Mouse (Mus musculus): ENCODE results near the gene Zp1. TPM values are rescaled to one million over a fixed set of nuclear protein-coding genes. Genes with fewer than 3 reads are reported as not detected.

Gene Zp1
- polyA plus RNA-seq, 1 experiment from 2014 or later, result 0.17 TPM

DNA sequence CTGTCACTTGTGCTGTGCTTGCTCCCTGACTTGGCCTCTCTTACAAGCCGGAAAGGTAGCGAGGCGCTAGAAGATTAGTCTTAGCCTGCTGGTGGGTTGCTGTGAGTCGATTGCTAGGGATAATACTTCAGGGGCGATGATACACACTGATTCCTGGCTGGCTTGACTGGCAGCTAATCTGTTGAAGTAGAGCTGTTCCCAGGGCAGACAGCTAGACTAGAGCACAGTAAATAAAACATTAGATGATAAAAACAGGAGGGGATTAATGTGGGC, 14.8 kb downstream of the Zp1 start:
- in situ Hi-C loops (cut with MboI; ENCODE audit: low pct_unique_long_range_greater_than_20kb), result no loop called here
- no peaks in the 10 kb centered on the region for H3K27me3 ChIP-seq
- TF ChIP-seq CTCF (IDR thresholded peaks at IDR 0.05), result no peak
- POLR2A ChIA-PET, result interaction anchor here (1.1 kb wide), 1 partner anchor 10 kb away, joined by 3 read pairs; no protein-coding TSS in a partner anchor
- no peak for ATAC-seq
- no peak for DNase-seq (ENCODE audit: low read depth, low spot score)
- CTCF ChIA-PET, result interaction anchor here (1.0 to 6.1 kb wide), 4 partner anchors 9 to 73 kb away, joined by 3 to 75 read pairs (median 15); no protein-coding TSS in a partner anchor

- no peak for TF ChIP-seq CTCF (IDR thresholded peaks at IDR 0.05)
- ChIA-PET CTCF (interaction anchor here (0.8 to 6.1 kb wide), 5 partner anchors 9 to 74 kb away, joined by 3 to 75 read pairs (median 3); no protein-coding TSS in a partner anchor), POLR2A (interaction anchor here (1.0 to 1.4 kb wide), 3 partner anchors 9 to 45 kb away, joined by 3 to 4 read pairs (median 3); partner anchors contain the start of gene Tmem109)
- no peaks in the 10 kb centered on the region for H3K27me3 ChIP-seq
- in situ Hi-C loops (cut with MboI; ENCODE audit: low pct_unique_long_range_greater_than_20kb), result no loop called here
- DNase-seq (ENCODE audit: low read depth, low spot score) (no peak), ATAC-seq (no peak)
Observed at GRCm38 (mm10) chr19:10904927-10905727, 15.3 kb downstream of the Zp1 start.

GRCm38 (mm10) chr19:10904512-10904911, 15.9 kb downstream of the Zp1 start:
- ATAC-seq (no peak), DNase-seq (ENCODE audit: low read depth, low spot score) (no peak)
- no peaks in the 10 kb centered on the region for H3K27me3 ChIP-seq
- ChIA-PET POLR2A (interaction anchor here (1.0 to 1.4 kb wide), 3 partner anchors 8 to 46 kb away, joined by 3 to 4 read pairs (median 3); partner anchors contain the start of gene Tmem109), CTCF (interaction anchor here (0.8 to 1.7 kb wide), 3 partner anchors 8 to 49 kb away, joined by 3 read pairs; no protein-coding TSS in a partner anchor)
- in situ Hi-C loops (cut with MboI; ENCODE audit: low pct_unique_long_range_greater_than_20kb), result no loop called here
- TF ChIP-seq CTCF (IDR thresholded peaks at IDR 0.05), result no peak

- CTCF ChIA-PET, result interaction anchor here (1.7 kb wide), 1 partner anchor 50 kb away, joined by 3 read pairs; no protein-coding TSS in a partner anchor
Observed at GRCm38 (mm10) chr19:10901046-10901445, 19.4 kb downstream of the Zp1 start.

DNA sequence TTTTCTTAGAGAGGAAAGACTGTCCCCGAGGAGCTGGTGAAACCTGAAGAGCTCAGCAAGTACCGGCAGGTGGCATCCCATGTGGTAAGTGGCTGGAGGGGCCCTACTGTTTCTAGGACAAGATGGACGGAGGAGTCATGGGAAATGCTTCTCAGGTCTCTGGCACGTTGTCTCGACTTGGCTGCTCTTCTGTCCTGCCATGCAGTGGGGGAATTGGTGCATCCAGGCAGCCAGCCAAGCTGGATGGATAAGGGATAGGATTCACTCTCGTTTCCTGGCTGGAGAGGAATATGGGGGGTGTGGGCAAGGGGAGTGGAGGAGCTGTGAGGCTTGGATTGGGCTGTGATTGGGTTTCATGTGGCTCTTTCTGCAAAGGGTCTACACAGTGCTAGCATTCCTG, 20.1 kb downstream of the Zp1 start:
- ChIA-PET CTCF (interaction anchor here (2.2 kb wide), 1 partner anchor 12 kb away, joined by 10 read pairs; no protein-coding TSS in a partner anchor), POLR2A (no interaction called here)
- ATAC-seq (no peak), DNase-seq (ENCODE audit: low read depth, low spot score) (no peak)
- no peaks in the 10 kb centered on the region for H3K27me3 ChIP-seq
- in situ Hi-C loops (cut with MboI; ENCODE audit: low pct_unique_long_range_greater_than_20kb), result no loop called here
- TF ChIP-seq CTCF (IDR thresholded peaks at IDR 0.05), result no peak

More at GRCm38 (mm10) chr19:10901046-10901445, 19.4 kb downstream of the Zp1 start:
- no peaks in the 10 kb centered on the region for H3K27me3 ChIP-seq
- in situ Hi-C loops (cut with MboI; ENCODE audit: low pct_unique_long_range_greater_than_20kb), result no loop called here
- ATAC-seq (no peak), DNase-seq (ENCODE audit: low read depth, low spot score) (no peak)
- no peak for TF ChIP-seq CTCF (IDR thresholded peaks at IDR 0.05)
- POLR2A ChIA-PET, result interaction anchor here (0.5 kb wide), 1 partner anchor 316 kb away, joined by 3 read pairs; no protein-coding TSS in a partner anchor

GRCm38 (mm10) chr19:10897491-10897890, 22.9 kb downstream of the Zp1 start:
- ATAC-seq (no peak), DNase-seq (ENCODE audit: low read depth, low spot score) (no peak)
- no peak for TF ChIP-seq CTCF (IDR thresholded peaks at IDR 0.05)
- H3K27me3 ChIP-seq, result no peaks in the 10 kb centered on the region
- ChIA-PET POLR2A (no interaction called here), CTCF (interaction anchor here (1.0 to 3.0 kb wide), 7 partner anchors 11 to 215 kb away, joined by 3 to 12 read pairs (median 4); partner anchors contain the start of gene Ccdc86)
- in situ Hi-C loops (cut with MboI; ENCODE audit: low pct_unique_long_range_greater_than_20kb), result no loop called here

DNA sequence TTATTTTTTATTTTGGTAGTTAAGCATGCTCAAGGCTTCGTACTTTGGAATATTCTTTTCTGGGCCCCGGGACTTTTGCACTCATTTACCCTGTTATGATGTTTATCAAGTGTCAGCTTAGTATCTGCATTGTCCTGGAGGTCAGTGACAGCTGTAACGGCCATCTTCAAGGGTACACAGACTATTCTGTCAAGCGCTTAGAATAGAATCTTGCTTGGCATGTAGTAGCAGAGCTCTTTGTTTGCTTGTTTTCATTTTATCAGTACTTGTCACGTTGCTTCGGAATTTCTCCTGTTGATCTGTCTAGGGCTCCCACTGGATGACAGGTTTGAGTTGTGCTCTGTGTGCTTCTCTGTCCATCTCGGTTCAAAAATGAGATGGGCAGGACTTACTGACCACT, 23.6 kb downstream of the Zp1 start:
- no peak for TF ChIP-seq CTCF (IDR thresholded peaks at IDR 0.05)
- DNase-seq (ENCODE audit: low read depth, low spot score), result no peak
- CTCF ChIA-PET, result interaction anchor here (1.0 to 3.0 kb wide), 12 partner anchors 8 to 215 kb away, joined by 3 to 12 read pairs (median 4); partner anchors contain the start of genes Ccdc86 and Ptgdr2
- in situ Hi-C loops (cut with MboI; ENCODE audit: low pct_unique_long_range_greater_than_20kb), result no loop called here
- POLR2A ChIA-PET, result no interaction called here
- H3K27me3 ChIP-seq, result no peaks in the 10 kb centered on the region
- ATAC-seq, result no peak

DNA sequence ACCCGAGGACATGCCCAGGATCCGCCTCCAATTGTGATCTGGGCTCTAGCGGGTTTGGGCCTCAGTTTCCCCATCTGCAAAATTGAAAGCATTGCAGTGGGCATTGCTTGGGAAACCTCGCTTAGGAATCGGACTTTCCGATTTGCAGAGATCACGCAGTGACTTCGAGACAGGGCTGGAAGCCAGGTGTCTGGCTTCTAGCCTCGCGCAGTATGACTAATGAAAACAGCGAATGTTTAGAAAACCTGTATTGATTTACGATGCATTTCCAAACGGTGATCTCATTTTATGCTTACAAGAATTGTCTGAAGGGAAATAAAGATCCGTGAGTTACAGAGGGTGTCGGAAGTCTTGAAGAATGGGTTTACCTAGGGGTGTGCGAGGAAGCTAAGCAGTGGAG, 24.7 kb downstream of the Zp1 start:
- in situ Hi-C loops (cut with MboI; ENCODE audit: low pct_unique_long_range_greater_than_20kb), result no loop called here
- CTCF ChIA-PET, result interaction anchor here (0.8 to 3.0 kb wide), 9 partner anchors 9 to 217 kb away, joined by 3 to 12 read pairs (median 4); partner anchors contain the start of gene Ptgdr2
- no peak for DNase-seq (ENCODE audit: low read depth, low spot score)
- H3K27me3 ChIP-seq, result no peaks in the 10 kb centered on the region
- TF ChIP-seq CTCF (IDR thresholded peaks at IDR 0.05), result no peak
- POLR2A ChIA-PET, result interaction anchor here (0.6 to 1.2 kb wide), 6 partner anchors 10 to 334 kb away, joined by 3 to 5 read pairs (median 4); no protein-coding TSS in a partner anchor
- peak; percentile 27 for ATAC-seq

DNA sequence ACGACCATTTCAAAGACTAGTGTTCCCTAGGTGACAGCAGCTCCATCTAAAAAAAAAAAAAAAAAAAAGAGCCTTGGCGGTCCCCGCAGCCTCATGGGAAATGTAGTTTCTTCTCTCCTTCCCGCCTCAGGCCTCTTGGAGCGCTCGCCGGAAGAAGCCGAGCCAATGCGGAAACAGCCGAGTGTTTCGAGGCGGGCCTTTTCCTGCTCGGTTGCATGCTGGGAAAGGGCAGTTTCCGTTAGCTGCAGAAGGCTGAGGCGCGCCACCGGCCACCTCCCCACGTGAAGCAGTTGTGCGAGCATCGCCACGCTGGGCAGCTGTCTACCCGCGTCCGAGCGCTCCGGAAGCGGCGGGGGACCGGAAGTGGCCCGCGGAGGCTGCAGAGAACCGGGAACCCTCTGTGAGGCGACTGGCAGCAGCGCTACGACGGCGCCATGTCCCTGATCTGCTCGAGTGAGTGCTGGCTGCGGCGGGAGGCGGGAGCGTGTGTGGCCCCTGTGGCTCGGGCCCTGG, 25.4 kb downstream of the Zp1 start, which contains the start of gene Prpf19:
Gene Prpf19, plus strand, starts transcription at position 216 of the 513 bp plus-strand sequence.
- ChIA-PET CTCF (interaction anchor here (0.8 to 3.0 kb wide), 5 partner anchors 13 to 216 kb away, joined by 3 to 12 read pairs (median 4); no protein-coding TSS in a partner anchor), POLR2A (interaction anchor here (0.6 to 1.1 kb wide), 6 partner anchors 14 to 181 kb away, joined by 3 to 7 read pairs (median 4); no protein-coding TSS in a partner anchor)
- TF ChIP-seq CTCF (IDR thresholded peaks at IDR 0.05), result no peak
- in situ Hi-C loops (cut with MboI; ENCODE audit: low pct_unique_long_range_greater_than_20kb), result no loop called here
- DNase-seq (ENCODE audit: low read depth, low spot score), result peak; percentile 87
- no peaks in the 10 kb centered on the region for H3K27me3 ChIP-seq
- ATAC-seq, result peak; percentile 95

GRCm38 (mm10) chr19:10892201-10892600, 28.2 kb downstream of the Zp1 start:
- TF ChIP-seq CTCF (IDR thresholded peaks at IDR 0.05), result no peak
- H3K27me3 ChIP-seq, result no peaks in the 10 kb centered on the region
- in situ Hi-C loops (cut with MboI; ENCODE audit: low pct_unique_long_range_greater_than_20kb), result no loop called here
- DNase-seq (ENCODE audit: low read depth, low spot score) (no peak), ATAC-seq (no peak)
- ChIA-PET CTCF (no interaction called here), POLR2A (no interaction called here)

Measured in Patski (cell line).